Mouse (Mus musculus): Measurements from ENCODE around the gene Efcab2. TPM values are rescaled to one million over a fixed set of nuclear protein-coding genes. Genes with fewer than 3 reads are reported as not detected.

Efcab2 gene
- polyA plus RNA-seq, 2 experiments: 0.64 to 4.3 TPM

GRCm38 (mm10) chr1:178365171-178365570, 40.7 kb upstream of the Efcab2 start:
- peaks cover 7 to 15% of the 10 kb centered on the region in 2 experiments; a peak in 3 of 4 replicates for H3K4me1 ChIP-seq (replicated peaks; ENCODE audit: control insufficient read depth in 2 of 2, insufficient read depth in 2 of 2, low read length in 1 of 2)
- no peak overlapping the region for H3K9ac ChIP-seq (replicated peaks)
- ATAC-seq (ENCODE audit: insufficient read depth) (no peak), DNase-seq (ENCODE audit: low read depth in 3 of 3, low spot score in 3 of 3) (no peak)
- TF ChIP-seq EP300 (IDR thresholded peaks at IDR 0.05; ENCODE audit: low read depth) (no peak), CTCF (IDR thresholded peaks at IDR 0.05; ENCODE audit: low read depth) (no peak)
- WGBS (ENCODE audit: insufficient replicate concordance): 78% methylated on average over 6 of the region's 6 CpGs
- H3K27me3 ChIP-seq (ENCODE audit: control insufficient read depth, insufficient read depth, low read length): no peaks in the 10 kb centered on the region
- no peak overlapping the region for H3K4me2 ChIP-seq (ENCODE audit: low read depth)
- H3K36me3 ChIP-seq (replicated peaks; ENCODE audit: control insufficient read depth, insufficient read depth, low read depth): no peaks in the 10 kb centered on the region
- no peak overlapping the region for H3K4me3 ChIP-seq (ENCODE audit: insufficient read depth in 1 of 2, low read depth in 2 of 2, low read length in 2 of 2)
- H3K9me3 ChIP-seq (ENCODE audit: control insufficient read depth, low read length): no peaks in the 10 kb centered on the region
- no peak overlapping the region for H3K27ac ChIP-seq

GRCm38 (mm10) chr1:178368121-178368520, 37.8 kb upstream of the Efcab2 start:
- Histone ChIP-seq H3K9ac (replicated peaks) (no peak overlapping the region), H3K9me3 (ENCODE audit: control insufficient read depth, low read length) (no peaks in the 10 kb centered on the region), H3K4me3 (ENCODE audit: insufficient read depth in 1 of 2, low read depth in 2 of 2, low read length in 2 of 2) (no peak overlapping the region; a peak in 1 of 4 replicates), H3K36me3 (replicated peaks; ENCODE audit: control insufficient read depth, insufficient read depth, low read depth) (no peaks in the 10 kb centered on the region), H3K4me2 (ENCODE audit: low read depth) (peak overlapping the region; percentile 91), H3K4me1 (replicated peaks; ENCODE audit: control insufficient read depth in 2 of 2, insufficient read depth in 2 of 2, low read length in 1 of 2) (peaks cover 7 to 19% of the 10 kb centered on the region in 2 experiments; a peak in 3 of 4 replicates), H3K27ac (no peak overlapping the region), H3K27me3 (ENCODE audit: control insufficient read depth, insufficient read depth, low read length) (no peaks in the 10 kb centered on the region)
- WGBS (ENCODE audit: insufficient replicate concordance): 75% methylated on average over 6 of the region's 6 CpGs
- TF ChIP-seq CTCF (IDR thresholded peaks at IDR 0.05; ENCODE audit: low read depth): no peak
- no peak for TF ChIP-seq EP300 (IDR thresholded peaks at IDR 0.05; ENCODE audit: low read depth)
- no peak for DNase-seq (ENCODE audit: low read depth in 3 of 3, low spot score in 3 of 3)
- no peak for ATAC-seq (ENCODE audit: insufficient read depth)

GRCm38 (mm10) chr1:178368548-178369271, 37.2 kb upstream of the Efcab2 start:
- peaks cover 7 to 19% of the 10 kb centered on the region in 2 experiments; a peak in 3 of 4 replicates for H3K4me1 ChIP-seq (replicated peaks; ENCODE audit: control insufficient read depth in 2 of 2, insufficient read depth in 2 of 2, low read length in 1 of 2)
- peak overlapping the region; percentile 67 to 71 for H3K4me3 ChIP-seq (ENCODE audit: insufficient read depth in 1 of 2, low read depth in 2 of 2, low read length in 2 of 2)
- DNase-seq (ENCODE audit: low read depth in 3 of 3, low spot score in 3 of 3) (peak; percentile 68 to 73 (median 70)), ATAC-seq (ENCODE audit: insufficient read depth) (peak; percentile 98)
- no peaks in the 10 kb centered on the region for H3K9me3 ChIP-seq (ENCODE audit: control insufficient read depth, low read length)
- no peak for TF ChIP-seq CTCF (IDR thresholded peaks at IDR 0.05; ENCODE audit: low read depth)
- no peak for TF ChIP-seq EP300 (IDR thresholded peaks at IDR 0.05; ENCODE audit: low read depth)
- peak overlapping the region; percentile 91 for H3K4me2 ChIP-seq (ENCODE audit: low read depth)
- H3K9ac ChIP-seq (replicated peaks): peak overlapping the region; percentile 76
- H3K36me3 ChIP-seq (replicated peaks; ENCODE audit: control insufficient read depth, insufficient read depth, low read depth): no peaks in the 10 kb centered on the region
- WGBS (ENCODE audit: insufficient replicate concordance): 4% methylated on average over 36 of the region's 36 CpGs
- no peaks in the 10 kb centered on the region for H3K27me3 ChIP-seq (ENCODE audit: control insufficient read depth, insufficient read depth, low read length)
- peak overlapping the region; percentile 75 for H3K27ac ChIP-seq

- Histone ChIP-seq H3K27ac (peak overlapping the region; percentile 75), H3K4me3 (ENCODE audit: insufficient read depth in 1 of 2, low read depth in 2 of 2, low read length in 2 of 2) (peak overlapping the region; percentile 67 to 71), H3K4me2 (ENCODE audit: low read depth) (peak overlapping the region; percentile 91), H3K9ac (replicated peaks) (peak overlapping the region; percentile 76), H3K27me3 (ENCODE audit: control insufficient read depth, insufficient read depth, low read length) (no peaks in the 10 kb centered on the region), H3K36me3 (replicated peaks; ENCODE audit: control insufficient read depth, insufficient read depth, low read depth) (no peaks in the 10 kb centered on the region), H3K4me1 (replicated peaks; ENCODE audit: control insufficient read depth in 2 of 2, insufficient read depth in 2 of 2, low read length in 1 of 2) (peaks cover 7 to 19% of the 10 kb centered on the region in 2 experiments; a peak in 3 of 4 replicates), H3K9me3 (ENCODE audit: control insufficient read depth, low read length) (no peaks in the 10 kb centered on the region)
- ATAC-seq (ENCODE audit: insufficient read depth): peak; percentile 82
- peak; percentile 31 to 47 (median 40) for DNase-seq (ENCODE audit: low read depth in 3 of 3, low spot score in 3 of 3)
- 1% methylated on average over 11 of the region's 11 CpGs for WGBS (ENCODE audit: insufficient replicate concordance)
- no peak for TF ChIP-seq CTCF (IDR thresholded peaks at IDR 0.05; ENCODE audit: low read depth)
- TF ChIP-seq EP300 (IDR thresholded peaks at IDR 0.05; ENCODE audit: low read depth): no peak; the same call in 1 of the 2 replicates
Measured at GRCm38 (mm10) chr1:178369272-178369651, 36.6 kb upstream of the Efcab2 start.

GRCm38 (mm10) chr1:178372681-178373080, 33.2 kb upstream of the Efcab2 start:
- DNase-seq (ENCODE audit: low read depth in 3 of 3, low spot score in 3 of 3) (no peak), ATAC-seq (ENCODE audit: insufficient read depth) (no peak)
- Histone ChIP-seq H3K27ac (no peak overlapping the region), H3K4me1 (replicated peaks; ENCODE audit: control insufficient read depth in 2 of 2, insufficient read depth in 2 of 2, low read length in 1 of 2) (peaks cover 7 to 24% of the 10 kb centered on the region in 2 experiments), H3K9me3 (ENCODE audit: control insufficient read depth, low read length) (no peaks in the 10 kb centered on the region), H3K4me2 (ENCODE audit: low read depth) (no peak overlapping the region), H3K27me3 (ENCODE audit: control insufficient read depth, insufficient read depth, low read length) (no peaks in the 10 kb centered on the region), H3K36me3 (replicated peaks; ENCODE audit: control insufficient read depth, insufficient read depth, low read depth) (no peaks in the 10 kb centered on the region), H3K4me3 (ENCODE audit: insufficient read depth in 1 of 2, low read depth in 2 of 2, low read length in 2 of 2) (no peak overlapping the region), H3K9ac (replicated peaks) (no peak overlapping the region)
- TF ChIP-seq CTCF (IDR thresholded peaks at IDR 0.05; ENCODE audit: low read depth): no peak
- no peak for TF ChIP-seq EP300 (IDR thresholded peaks at IDR 0.05; ENCODE audit: low read depth)
- 72% methylated on average over 4 of the region's 4 CpGs for WGBS (ENCODE audit: insufficient replicate concordance)
